Mouse (Mus musculus): Measurements from ENCODE around the gene Ophn1.

DNA sequence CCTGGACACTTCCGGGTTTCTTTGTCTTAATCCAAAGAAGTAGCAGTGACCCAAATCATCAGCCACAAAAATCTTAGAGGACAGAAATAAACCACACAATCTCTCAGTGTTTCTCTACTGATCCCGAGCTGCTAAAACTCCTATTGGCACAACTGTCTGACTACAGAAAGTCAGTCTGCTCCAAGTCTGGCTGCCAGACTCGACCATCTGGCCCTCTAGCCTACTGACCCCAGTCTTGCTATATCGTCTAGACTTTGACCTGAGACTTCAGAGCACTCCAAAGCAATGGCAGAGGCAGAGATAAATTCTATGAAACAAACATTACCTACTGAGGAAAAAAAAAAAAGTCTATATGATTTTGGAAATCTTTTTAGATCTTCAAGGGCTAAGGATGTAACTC, 273.4 kb downstream of the Ophn1 start:
- TF ChIP-seq CTCF (conservative IDR thresholded peaks at IDR 0.05; ENCODE audit: insufficient read depth, insufficient read length, low read depth, low read length) (no peak), POLR2A (IDR thresholded peaks at IDR 0.05; ENCODE audit: low read depth, low read length) (no peak)
